Mouse (Mus musculus): ENCODE measurements around the gene Cacnb4.

The Cacnb4 gene

GRCm38 (mm10) chr2:52470044-52470560, 206.5 kb downstream of the Cacnb4 start:
- no peak for DNase-seq (ENCODE audit: low spot score)

GRCm38 (mm10) chr2:52467629-52468028, 209.0 kb downstream of the Cacnb4 start:
- DNase-seq (ENCODE audit: low spot score) = no peak

GRCm38 (mm10) chr2:52461206-52461967, 215.2 kb downstream of the Cacnb4 start:
- DNase-seq (ENCODE audit: low spot score) = no peak

GRCm38 (mm10) chr2:52455606-52456479, 220.8 kb downstream of the Cacnb4 start:
- no peak for DNase-seq (ENCODE audit: low spot score)

GRCm38 (mm10) chr2:52449818-52450217, 226.8 kb downstream of the Cacnb4 start:
- no peak for DNase-seq (ENCODE audit: low spot score)

- DNase-seq (ENCODE audit: low spot score) = no peak
These were observed 227.7 kb downstream of the Cacnb4 start for GRCm38 (mm10) chr2:52448916-52449315.

- DNase-seq (ENCODE audit: low spot score) = no peak
These were observed 230.0 kb downstream of the Cacnb4 start for GRCm38 (mm10) chr2:52446648-52447047.

GRCm38 (mm10) chr2:52442125-52442524, 234.5 kb downstream of the Cacnb4 start:
- no peak for DNase-seq (ENCODE audit: low spot score)

- no peak for DNase-seq (ENCODE audit: low spot score)
These were observed 236.1 kb downstream of the Cacnb4 start for GRCm38 (mm10) chr2:52440420-52441015.

GRCm38 (mm10) chr2:52438437-52438836, 238.2 kb downstream of the Cacnb4 start:
- no peak for DNase-seq (ENCODE audit: low spot score)

- peak; percentile 18 for DNase-seq (ENCODE audit: low spot score)
These were observed 238.6 kb downstream of the Cacnb4 start for GRCm38 (mm10) chr2:52438013-52438412.

GRCm38 (mm10) chr2:52435919-52436632, 240.6 kb downstream of the Cacnb4 start:
- no peak for DNase-seq (ENCODE audit: low spot score)

GRCm38 (mm10) chr2:52433365-52433764, 243.3 kb downstream of the Cacnb4 start:
- DNase-seq (ENCODE audit: low spot score) = no peak

GRCm38 (mm10) chr2:52427383-52427782, 249.2 kb downstream of the Cacnb4 start:
- DNase-seq (ENCODE audit: low spot score) = no peak

GRCm38 (mm10) chr2:52426041-52426440, 250.6 kb downstream of the Cacnb4 start:
- DNase-seq (ENCODE audit: low spot score) = no peak

GRCm38 (mm10) chr2:52425523-52425795, 251.2 kb downstream of the Cacnb4 start:
- DNase-seq (ENCODE audit: low spot score) = no peak

- peak; percentile 96 for DNase-seq (ENCODE audit: low spot score)
These were observed 251.7 kb downstream of the Cacnb4 start, which contains the start of gene Arl5a for GRCm38 (mm10) chr2:52424747-52425522. TSS of gene Arl5a (minus strand) at chr2:52424901.

- DNase-seq (ENCODE audit: low spot score) = peak; percentile 72
These were observed 252.3 kb downstream of the Cacnb4 start for GRCm38 (mm10) chr2:52424248-52424728.

GRCm38 (mm10) chr2:52423611-52424247, 252.9 kb downstream of the Cacnb4 start:
- DNase-seq (ENCODE audit: low spot score) = no peak

- DNase-seq (ENCODE audit: low spot score) = no peak
These were observed 253.6 kb downstream of the Cacnb4 start for GRCm38 (mm10) chr2:52422871-52423610.

Measured in testis, postnatal 14 days (tissue).